Mouse (Mus musculus): ENCODE data around the gene Nop10. TPM values are rescaled to one million over a fixed set of nuclear protein-coding genes. Genes with fewer than 3 reads are reported as not detected.

Gene Nop10
- polyA plus RNA-seq, 1 experiment from 2014 or later = 177 TPM

DNA sequence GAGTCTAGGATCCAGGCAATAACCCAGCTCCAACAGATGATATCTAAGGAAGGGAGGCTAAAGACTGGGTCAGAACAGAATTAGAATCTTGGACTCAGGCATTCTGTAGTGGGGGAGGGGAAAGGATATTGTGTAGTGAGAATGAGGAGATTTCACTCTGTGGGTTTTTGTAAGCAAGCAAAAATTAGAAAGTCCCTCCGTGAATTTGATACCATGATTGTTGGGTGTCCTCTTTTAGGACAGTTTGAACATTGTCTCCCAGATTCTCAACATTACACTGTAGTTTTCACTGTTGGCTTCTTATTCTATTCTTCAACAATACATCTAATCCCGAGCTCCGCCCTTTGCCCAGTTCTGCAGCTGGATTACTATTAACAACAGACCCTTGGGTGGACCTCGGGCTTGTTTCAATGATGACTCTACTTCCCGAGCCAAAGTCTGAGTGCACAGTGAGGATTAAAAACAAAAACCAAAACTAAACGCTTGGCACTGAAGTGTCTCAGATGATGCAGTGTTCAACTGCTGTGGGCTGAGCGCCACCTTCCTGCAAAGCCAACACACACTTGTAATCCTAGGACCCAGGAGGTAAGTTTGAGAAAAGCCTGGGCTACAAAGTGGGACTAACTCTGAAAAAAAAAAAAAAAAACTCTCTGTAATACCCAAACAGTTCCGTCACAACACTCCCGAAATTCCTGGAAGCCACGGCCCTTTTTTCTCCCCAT, 2.3 kb upstream of the Nop10 start, which contains the start of gene Nutm1:
Nutm1 (minus strand) TSS at position 51 of the 722 bp plus-strand sequence.
- DNase-seq (ENCODE audit: low spot score) = no peak
- 78% methylated on average over 10 of the region's 10 CpGs for WGBS
- Histone ChIP-seq H3K9ac (no peak within 1 kb of the TSS), H3K4me2 (replicated peaks) (no peak within 1 kb of the TSS), H3K4me1 (replicated peaks; ENCODE audit: control insufficient read depth, insufficient read depth, low read length) (peaks cover 12% of the 10 kb centered on the region), H3K27ac (no peak within 1 kb of the TSS), H3K36me3 (replicated peaks; ENCODE audit: control insufficient read depth, insufficient read depth) (no peaks in the 10 kb centered on the region), H3K27me3 (ENCODE audit: control insufficient read depth, insufficient read depth, low read length) (no peaks in the 10 kb centered on the region), H3K4me3 (replicated peaks; ENCODE audit: low read length) (no peak within 1 kb of the TSS), H3K9me3 (ENCODE audit: control insufficient read depth, low read length) (no peaks in the 10 kb centered on the region)
- no peak for ATAC-seq (ENCODE audit: low FRiP score)

DNA sequence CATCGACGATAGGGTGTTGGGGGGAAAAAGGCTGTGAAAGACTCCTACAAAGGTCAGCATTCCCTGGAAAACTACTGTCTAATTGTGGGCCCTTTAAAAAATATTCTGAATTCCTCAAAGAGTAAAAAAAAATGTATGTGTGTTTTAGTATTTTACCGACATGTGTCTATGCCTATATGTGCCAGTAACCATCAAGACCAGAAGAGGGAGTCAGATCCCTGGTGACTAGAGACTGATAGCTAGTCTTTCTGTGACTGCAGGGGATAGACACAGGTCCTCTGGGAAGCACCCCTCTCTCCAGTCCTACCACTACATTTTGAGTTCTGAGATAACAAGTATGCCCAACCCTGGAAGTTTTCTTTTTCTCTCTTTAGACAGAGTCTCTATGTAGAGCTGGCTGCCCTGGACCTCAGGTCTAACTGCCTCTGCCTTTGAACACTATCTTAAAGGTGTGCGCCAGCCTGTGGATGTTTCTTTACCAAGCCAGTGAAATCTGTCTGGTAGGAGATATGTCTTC, 1.1 kb downstream of the Nop10 start:
- H3K4me2 ChIP-seq (replicated peaks) = peak overlapping the region; percentile 80
- DNase-seq (ENCODE audit: low spot score) = no peak
- H3K9ac ChIP-seq = peak overlapping the region; percentile 71; the same call in 1 of the 2 replicates
- no peak for ATAC-seq (ENCODE audit: low FRiP score)
- H3K27me3 ChIP-seq (ENCODE audit: control insufficient read depth, insufficient read depth, low read length) = no peaks in the 10 kb centered on the region
- peak overlapping the region; percentile 79; the same call in 1 of the 2 replicates for H3K27ac ChIP-seq
- no peaks in the 10 kb centered on the region for H3K9me3 ChIP-seq (ENCODE audit: control insufficient read depth, low read length)
- 37% methylated on average over 4 of the region's 4 CpGs for WGBS
- H3K36me3 ChIP-seq (replicated peaks; ENCODE audit: control insufficient read depth, insufficient read depth) = no peaks in the 10 kb centered on the region
- H3K4me3 ChIP-seq (replicated peaks; ENCODE audit: low read length) = peak overlapping the region; percentile 72
- peaks cover 35% of the 10 kb centered on the region for H3K4me1 ChIP-seq (replicated peaks; ENCODE audit: control insufficient read depth, insufficient read depth, low read length)

DNA sequence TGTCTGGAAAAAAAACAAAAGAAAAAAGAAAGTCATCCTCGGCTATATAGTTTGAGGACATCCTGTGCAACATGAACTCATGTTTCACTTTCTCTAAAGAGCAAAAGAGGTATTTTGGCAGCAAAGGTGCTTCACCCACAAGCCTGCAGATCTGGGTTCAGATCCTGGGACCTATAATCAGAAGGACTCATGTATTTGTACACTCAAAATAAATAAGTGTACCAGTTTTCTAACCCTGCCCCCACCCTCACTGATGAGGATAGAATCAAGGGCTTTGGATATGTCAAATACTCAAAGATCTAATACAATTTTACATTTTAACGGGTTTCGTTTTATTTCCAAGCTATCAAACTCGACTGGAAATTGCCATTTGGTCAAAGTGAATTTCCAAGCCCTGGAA, 2.6 kb downstream of the Nop10 start:
- 84% methylated on average over 4 of the region's 4 CpGs for WGBS
- peaks cover 45% of the 10 kb centered on the region for H3K4me1 ChIP-seq (replicated peaks; ENCODE audit: control insufficient read depth, insufficient read depth, low read length)

DNA sequence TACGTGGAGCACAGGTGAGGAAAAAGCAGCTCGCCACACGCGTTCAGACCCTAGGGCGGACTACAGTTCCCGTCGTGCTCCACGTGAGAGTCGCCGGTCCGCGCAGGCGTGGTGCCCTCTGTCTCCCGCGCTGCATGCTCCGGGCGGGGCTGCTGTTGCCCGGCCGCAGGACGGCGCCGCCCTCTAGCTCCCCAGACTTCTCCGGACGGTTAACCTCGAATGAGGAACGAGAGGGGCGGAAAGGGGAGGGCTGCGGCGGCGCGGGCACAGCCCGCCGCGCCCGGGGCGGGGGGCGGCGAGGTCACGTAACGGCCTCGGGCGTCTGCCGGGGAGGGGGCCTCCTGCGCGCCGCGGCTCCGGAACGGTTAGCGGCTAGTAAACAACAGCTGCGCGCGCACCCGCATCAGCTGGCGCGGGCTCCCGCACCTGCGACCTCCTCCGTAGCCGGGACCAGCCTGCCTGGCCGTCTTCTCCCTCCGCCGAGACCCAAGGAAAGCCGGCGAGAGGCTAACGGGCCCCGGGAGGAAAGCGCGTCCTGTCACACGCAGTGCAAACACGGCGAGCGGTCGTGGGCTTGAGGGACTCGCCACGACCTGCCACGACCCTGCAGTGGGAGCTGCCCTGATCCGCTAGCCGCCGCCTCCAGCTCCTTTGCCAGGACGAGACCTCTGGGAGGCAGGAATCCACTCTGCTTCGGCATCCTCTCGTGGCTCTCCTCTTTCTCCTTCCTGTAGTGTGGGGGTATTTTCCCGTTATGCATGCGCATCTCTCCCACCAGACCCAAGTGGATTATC, 3.9 kb downstream of the Nop10 start, which contains the start of gene Slc12a6:
Slc12a6 (plus strand) TSS at position 378 of the 794 bp plus-strand sequence.
- peaks cover 56% of the 10 kb centered on the region for H3K4me1 ChIP-seq (replicated peaks; ENCODE audit: control insufficient read depth, insufficient read depth, low read length)
- ATAC-seq (ENCODE audit: low FRiP score) = peak; percentile 95

More for the DNA sequence above, 2.6 kb downstream of the Nop10 start:
- Histone ChIP-seq H3K9ac (no peak overlapping the region), H3K27me3 (ENCODE audit: control insufficient read depth, insufficient read depth, low read length) (no peaks in the 10 kb centered on the region), H3K9me3 (ENCODE audit: control insufficient read depth, low read length) (no peaks in the 10 kb centered on the region), H3K4me2 (replicated peaks) (0 out of 2 replicates have a peak overlapping the region, but pooled peaks have one; percentile 95), H3K36me3 (replicated peaks; ENCODE audit: control insufficient read depth, insufficient read depth) (no peaks in the 10 kb centered on the region), H3K27ac (no peak overlapping the region), H3K4me3 (replicated peaks; ENCODE audit: low read length) (no peak overlapping the region)
- DNase-seq (ENCODE audit: low spot score) (no peak), ATAC-seq (ENCODE audit: low FRiP score) (no peak)

DNA sequence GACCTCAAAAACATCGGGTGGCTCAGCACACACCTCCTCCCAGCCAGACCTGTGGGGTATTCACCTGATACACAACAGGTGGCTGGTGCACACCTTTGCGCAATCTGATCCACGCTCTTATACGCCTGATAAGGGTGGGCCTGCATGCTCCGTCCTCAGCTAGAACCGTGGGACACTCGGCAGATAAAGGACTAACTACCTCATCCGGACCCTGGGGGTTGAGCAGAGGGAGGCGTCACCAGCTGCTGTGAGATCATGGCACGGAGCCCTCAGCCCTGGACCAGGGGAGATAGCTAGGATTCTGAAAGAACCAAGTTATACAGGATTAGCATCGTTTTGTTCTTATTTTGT, 4.5 kb downstream of the Nop10 start, which contains the start of gene Gm21985:
Gm21985 (plus strand) TSS at position 73 of the 351 bp plus-strand sequence.
- no peaks in the 10 kb centered on the region for H3K9me3 ChIP-seq (ENCODE audit: control insufficient read depth, low read length)
- peak within 1 kb of the TSS; percentile 78 for H3K4me3 ChIP-seq (replicated peaks; ENCODE audit: low read length)
- peaks cover 58% of the 10 kb centered on the region for H3K4me1 ChIP-seq (replicated peaks; ENCODE audit: control insufficient read depth, insufficient read depth, low read length)
- 2% methylated on average over 11 of the region's 11 CpGs for WGBS
- peak within 1 kb of the TSS; percentile 94 for H3K27ac ChIP-seq
- H3K27me3 ChIP-seq (ENCODE audit: control insufficient read depth, insufficient read depth, low read length) = no peaks in the 10 kb centered on the region
- H3K36me3 ChIP-seq (replicated peaks; ENCODE audit: control insufficient read depth, insufficient read depth) = no peaks in the 10 kb centered on the region
- ATAC-seq (ENCODE audit: low FRiP score) (peak; percentile 24; the same call in 1 of the 2 replicates), DNase-seq (ENCODE audit: low spot score) (peak; percentile 32)
- H3K9ac ChIP-seq = peak within 1 kb of the TSS; percentile 87
- peak within 1 kb of the TSS; percentile 95 for H3K4me2 ChIP-seq (replicated peaks)

More for the DNA sequence above, 3.9 kb downstream of the Nop10 start, which contains the start of gene Slc12a6:
- DNase-seq (ENCODE audit: low spot score) = peak; percentile 84
- peak within 1 kb of the TSS; percentile 95 for H3K4me2 ChIP-seq (replicated peaks)
- peak within 1 kb of the TSS; percentile 78 for H3K4me3 ChIP-seq (replicated peaks; ENCODE audit: low read length)
- H3K9ac ChIP-seq = peak within 1 kb of the TSS; percentile 87
- H3K36me3 ChIP-seq (replicated peaks; ENCODE audit: control insufficient read depth, insufficient read depth) = no peaks in the 10 kb centered on the region
- no peaks in the 10 kb centered on the region for H3K27me3 ChIP-seq (ENCODE audit: control insufficient read depth, insufficient read depth, low read length)
- peak within 1 kb of the TSS; percentile 94 for H3K27ac ChIP-seq
- no peaks in the 10 kb centered on the region for H3K9me3 ChIP-seq (ENCODE audit: control insufficient read depth, low read length)
- under 1% methylated on average over 60 of the region's 85 CpGs for WGBS

DNA sequence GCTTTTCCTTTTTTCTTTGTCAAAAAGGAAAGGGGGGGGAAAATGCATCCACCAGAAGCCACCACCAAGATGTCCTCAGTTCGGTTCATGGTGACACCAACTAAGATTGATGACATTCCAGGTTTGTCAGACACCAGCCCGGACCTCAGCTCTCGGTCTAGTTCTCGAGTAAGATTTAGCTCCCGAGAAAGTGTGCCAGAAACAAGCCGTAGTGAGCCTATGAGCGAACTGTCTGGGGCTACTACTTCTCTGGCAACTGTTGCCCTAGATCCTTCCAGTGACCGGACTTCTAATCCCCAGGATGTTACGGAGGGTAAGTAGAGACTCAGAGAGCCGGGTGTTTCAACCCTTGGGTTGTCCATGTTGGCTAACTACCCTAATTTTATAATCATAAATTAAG, 5.1 kb downstream of the Nop10 start:
- peaks cover 62% of the 10 kb centered on the region for H3K4me1 ChIP-seq (replicated peaks; ENCODE audit: control insufficient read depth, insufficient read depth, low read length)
- DNase-seq (ENCODE audit: low spot score) (no peak), ATAC-seq (ENCODE audit: low FRiP score) (no peak)
- H3K36me3 ChIP-seq (replicated peaks; ENCODE audit: control insufficient read depth, insufficient read depth) = no peaks in the 10 kb centered on the region
- peak overlapping the region; percentile 78 for H3K4me3 ChIP-seq (replicated peaks; ENCODE audit: low read length)
- 36% methylated on average over 10 of the region's 10 CpGs for WGBS
- peak overlapping the region; percentile 94; the same call in 1 of the 2 replicates for H3K27ac ChIP-seq
- no peaks in the 10 kb centered on the region for H3K9me3 ChIP-seq (ENCODE audit: control insufficient read depth, low read length)
- peak overlapping the region; percentile 95 for H3K4me2 ChIP-seq (replicated peaks)
- no peaks in the 10 kb centered on the region for H3K27me3 ChIP-seq (ENCODE audit: control insufficient read depth, insufficient read depth, low read length)
- peak overlapping the region; percentile 87 for H3K9ac ChIP-seq

DNA sequence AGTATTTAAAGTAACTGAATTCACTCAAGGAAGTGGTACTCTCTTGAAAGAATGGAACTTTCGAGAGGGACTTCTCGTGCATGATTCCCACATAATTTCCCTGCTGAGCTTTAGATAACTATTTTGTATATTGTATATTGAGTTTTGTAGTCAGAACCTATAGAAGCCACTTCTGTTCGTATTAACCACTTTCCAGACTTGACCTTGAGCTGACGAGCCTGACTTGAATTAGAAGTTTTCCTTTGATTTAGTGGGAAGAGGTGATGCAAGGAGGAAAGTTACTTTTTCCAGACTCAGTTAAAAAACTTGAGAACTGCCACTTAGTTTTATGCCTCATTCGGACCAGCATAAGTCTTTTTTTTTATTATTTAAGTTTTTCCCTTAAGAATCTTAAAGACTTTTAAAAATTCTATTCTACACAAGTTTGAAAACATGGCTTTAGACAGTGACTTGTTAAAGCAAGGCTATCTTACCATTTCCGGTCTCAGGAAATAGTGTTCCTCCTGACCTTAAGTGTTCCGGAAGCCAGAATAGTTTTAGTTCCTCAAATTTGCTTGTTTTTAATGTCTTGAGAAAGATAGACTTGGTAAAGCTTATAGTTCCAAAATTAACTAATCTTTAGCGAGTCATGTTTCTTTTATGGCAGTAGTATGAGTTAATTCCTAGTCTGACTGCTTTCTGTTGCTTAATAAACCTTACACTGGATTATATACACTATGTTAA, 6.0 kb downstream of the Nop10 start:
- ATAC-seq (ENCODE audit: low FRiP score) = no peak
- H3K4me2 ChIP-seq (replicated peaks) = peak overlapping the region; percentile 95
- H3K9me3 ChIP-seq (ENCODE audit: control insufficient read depth, low read length) = no peaks in the 10 kb centered on the region
- H3K27ac ChIP-seq = no peak overlapping the region
- 80% methylated on average over 8 of the region's 8 CpGs for WGBS
- H3K4me3 ChIP-seq (replicated peaks; ENCODE audit: low read length) = peak overlapping the region; percentile 78
- H3K9ac ChIP-seq = peak overlapping the region; percentile 87; the same call in 1 of the 2 replicates
- no peak for DNase-seq (ENCODE audit: low spot score)
- no peaks in the 10 kb centered on the region for H3K27me3 ChIP-seq (ENCODE audit: control insufficient read depth, insufficient read depth, low read length)
- peaks cover 58% of the 10 kb centered on the region for H3K4me1 ChIP-seq (replicated peaks; ENCODE audit: control insufficient read depth, insufficient read depth, low read length)
- no peaks in the 10 kb centered on the region for H3K36me3 ChIP-seq (replicated peaks; ENCODE audit: control insufficient read depth, insufficient read depth)

DNA sequence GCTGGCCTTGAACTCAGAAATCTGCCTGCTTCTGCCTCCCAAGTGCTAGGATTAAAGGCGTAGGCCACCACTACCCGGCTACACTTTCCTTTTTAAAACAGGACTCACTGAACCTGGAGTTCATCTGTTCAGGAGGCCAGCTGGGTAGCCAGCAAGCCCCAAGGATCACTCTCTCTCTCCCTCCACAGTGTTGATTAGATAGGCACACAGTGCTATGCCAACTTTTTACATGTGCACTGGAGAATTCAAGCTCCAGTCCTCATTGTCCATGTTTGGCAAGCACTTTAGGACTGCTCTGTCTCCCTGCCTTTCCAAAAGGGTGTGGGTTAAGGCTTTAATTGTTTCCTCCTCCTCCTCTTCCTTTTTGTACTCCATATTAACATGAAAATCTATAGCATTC, 8.3 kb downstream of the Nop10 start:
- Histone ChIP-seq H3K4me1 (replicated peaks; ENCODE audit: control insufficient read depth, insufficient read depth, low read length) (peaks cover 47% of the 10 kb centered on the region), H3K9me3 (ENCODE audit: control insufficient read depth, low read length) (no peaks in the 10 kb centered on the region), H3K27ac (no peak overlapping the region), H3K27me3 (ENCODE audit: control insufficient read depth, insufficient read depth, low read length) (no peaks in the 10 kb centered on the region), H3K4me2 (replicated peaks) (peak overlapping the region; percentile 25), H3K4me3 (replicated peaks; ENCODE audit: low read length) (no peak overlapping the region), H3K9ac (no peak overlapping the region), H3K36me3 (replicated peaks; ENCODE audit: control insufficient read depth, insufficient read depth) (no peaks in the 10 kb centered on the region)
- WGBS = 92% methylated on average over 2 of the region's 2 CpGs
- ATAC-seq (ENCODE audit: low FRiP score) = no peak
- no peak for DNase-seq (ENCODE audit: low spot score)
